Mouse (Mus musculus): ENCODE measurements at regions not wholly inside any gene's neighbourhood (a gene's known extent, or its start where the extent isn't known, plus 50 kb on each side); places are given as distances from the start of the nearest gene placed in this dataset.
A peak's percentile ranks its signal among the peaks of the same experiment; 100 is the strongest.

- DNase-seq (ENCODE audit: low spot score): no peak
These were observed 60.7 kb upstream of the Ifne start for GRCm38 (mm10) chr4:88940670-88941069.

- DNase-seq (ENCODE audit: low spot score): no peak
These were observed 59.4 kb upstream of the Ifne start for GRCm38 (mm10) chr4:88939397-88939796.

GRCm38 (mm10) chr4:88938712-88939032 lies 58.7 kb upstream of the Ifne start:
- no peak for DNase-seq (ENCODE audit: low spot score)

- DNase-seq (ENCODE audit: low spot score): peak; percentile 36
These were observed 58.1 kb upstream of the Ifne start for GRCm38 (mm10) chr4:88937866-88938711.

- DNase-seq (ENCODE audit: low spot score): no peak
These were observed 57.0 kb upstream of the Ifne start for GRCm38 (mm10) chr4:88936976-88937375.

GRCm38 (mm10) chr4:88935901-88936300 lies 55.9 kb upstream of the Ifne start:
- DNase-seq (ENCODE audit: low spot score): no peak

DNA sequence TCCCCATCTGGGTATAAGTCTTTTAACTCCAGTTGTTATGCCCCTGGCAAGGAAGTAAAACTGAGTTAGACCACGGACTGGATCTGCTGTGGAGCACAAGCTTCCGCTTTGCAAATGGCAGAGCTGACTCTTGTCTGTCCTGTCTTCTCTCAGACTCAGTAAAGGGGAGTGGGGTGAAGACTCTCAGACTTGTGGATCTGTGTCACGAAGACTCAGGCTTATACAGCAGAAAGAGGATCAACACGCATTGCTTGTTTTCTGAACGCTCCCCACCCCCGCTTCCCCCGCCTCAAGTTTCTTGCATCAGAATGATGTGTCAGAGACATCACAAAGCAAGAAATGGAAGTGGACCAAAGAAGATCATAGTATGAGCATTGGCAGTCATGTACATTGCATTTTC lies 55.3 kb upstream of the Ifne start:
- DNase-seq (ENCODE audit: low spot score): no peak

DNA sequence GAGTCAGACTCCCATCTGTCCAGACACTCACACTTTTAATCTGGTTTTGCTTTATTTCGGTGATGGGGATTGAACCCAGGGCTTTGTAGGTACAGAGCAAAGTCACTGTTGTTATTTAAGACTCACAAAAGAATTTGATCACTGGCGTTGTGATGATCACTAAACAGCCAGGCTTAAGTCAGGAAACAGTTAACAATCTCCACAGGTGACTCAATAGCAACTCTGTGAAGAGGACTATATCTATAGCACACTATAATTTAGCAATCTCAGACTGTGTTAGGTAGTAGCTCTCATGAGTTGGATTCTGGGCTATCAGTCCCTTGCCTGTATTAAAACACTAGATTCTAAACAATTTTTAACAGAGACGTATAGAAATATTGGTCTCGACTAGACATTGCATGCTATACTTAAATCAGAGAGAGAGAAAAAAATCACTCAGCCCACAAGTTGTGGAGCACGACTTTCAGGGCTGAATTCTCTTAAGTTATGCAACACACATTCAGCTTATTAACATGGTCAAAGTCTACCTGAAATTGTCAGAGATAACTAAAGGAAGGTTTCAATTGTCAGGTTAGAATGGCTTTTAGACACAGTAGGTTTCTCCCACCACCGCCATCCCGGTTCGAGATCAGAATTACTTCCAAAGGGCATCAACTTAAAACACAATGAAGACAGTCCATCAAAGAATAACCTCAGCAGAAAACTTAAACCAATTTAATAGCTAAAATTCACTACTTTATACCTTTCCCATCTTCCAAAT lies 54.4 kb upstream of the Ifne start:
- DNase-seq (ENCODE audit: low spot score): no peak

GRCm38 (mm10) chr4:88931217-88931616 lies 51.2 kb upstream of the Ifne start:
- no peak for DNase-seq (ENCODE audit: low spot score)
